Comparison of ENCODE assay signal across 17 mouse cellular contexts in genomic region chr4:128397804-128398203, GRCm38 (mm10).
DNase-seq lines count a peak whose midpoint lies in the region; ATAC-seq and TF ChIP-seq lines count a peak whose summit lies in the region.
"Had no signal": no experiment of that assay in that cellular context is flagged by ENCODE, and none has a peak within 500 bp of the region (broad histone marks: within the 10 kb centered on the region; RNA-seq: fewer than 3 reads in every experiment).

No protein-coding gene starts in this region.

- TF ChIP-seq CTCF in hindbrain, postnatal 0 days (IDR thresholded peaks at IDR 0.05; ENCODE audit: low read depth): no peak

- no peak overlapping the region for H3K4me3 ChIP-seq in hindbrain, postnatal 0 days (ENCODE audit: low read length)
- H3K4me3 ChIP-seq in hindbrain, embryonic 12.5 days: no peak overlapping the region
- no peak overlapping the region for H3K4me3 ChIP-seq in heart, embryonic 11.5 days (ENCODE audit: low read depth, low read length)
- H3K4me3 ChIP-seq: embryonic facial prominence, embryonic 12.5 days; limb, embryonic 10.5 days; lung, embryonic 15.5 days; myocyte; stomach, embryonic 15.5 days had no signal

- peak; percentile 55 for DNase-seq in hindbrain, postnatal 0 days (ENCODE audit: low spot score)
- DNase-seq in Muller cell, postnatal 12 days (ENCODE audit: inconsistent ontology term): peak; percentile 44
- DNase-seq in cerebellum, adult 9-11 months: peak; percentile 34
- peak; percentile 30 for DNase-seq in lung, postnatal 36 days
- DNase-seq: adrenal gland, postnatal 25 days; gastrocnemius, postnatal 14 days; heart, postnatal 14 days; thymus, adult 2 months had no signal

- H3K9me3 ChIP-seq in hindbrain, postnatal 0 days (ENCODE audit: low read length): no peaks in the 10 kb centered on the region
- H3K9me3 ChIP-seq in hindbrain, embryonic 12.5 days (replicated peaks): no peaks in the 10 kb centered on the region
- no peaks in the 10 kb centered on the region for H3K9me3 ChIP-seq in heart, embryonic 11.5 days (replicated peaks; ENCODE audit: control insufficient read depth, low read length)
- H3K9me3 ChIP-seq: embryonic facial prominence, embryonic 12.5 days; limb, embryonic 10.5 days; lung, embryonic 15.5 days; stomach, embryonic 15.5 days had no signal

- peaks cover 10% of the 10 kb centered on the region for H3K36me3 ChIP-seq in hindbrain, postnatal 0 days (ENCODE audit: insufficient read depth, low read length)
- H3K36me3 ChIP-seq in hindbrain, embryonic 12.5 days: 0 out of 2 replicates have a peak, but pooled peaks cover 3% of the 10 kb centered on the region
- H3K36me3 ChIP-seq in heart, embryonic 11.5 days (ENCODE audit: control insufficient read depth, insufficient read depth, low read length): no peaks in the 10 kb centered on the region
- H3K36me3 ChIP-seq: embryonic facial prominence, embryonic 12.5 days; limb, embryonic 10.5 days; lung, embryonic 15.5 days; stomach, embryonic 15.5 days had no signal

- 48% methylated on average over 7 of the region's 7 CpGs for WGBS in hindbrain, postnatal 0 days
- 77% methylated on average over 7 of the region's 7 CpGs for WGBS in hindbrain, embryonic 12.5 days
- WGBS in heart, embryonic 11.5 days (ENCODE audit: insufficient replicate concordance): 63% methylated on average over 7 of the region's 7 CpGs

- H3K27me3 ChIP-seq in hindbrain, postnatal 0 days (ENCODE audit: insufficient read depth, low read length): no peaks in the 10 kb centered on the region
- no peaks in the 10 kb centered on the region; the same call in 1 of the 2 replicates for H3K27me3 ChIP-seq in hindbrain, embryonic 12.5 days
- H3K27me3 ChIP-seq in heart, embryonic 11.5 days (ENCODE audit: control insufficient read depth, insufficient read depth, low read length): no peaks in the 10 kb centered on the region
- H3K27me3 ChIP-seq: lung, embryonic 15.5 days; stomach, embryonic 15.5 days had no signal

- no peak overlapping the region for H3K9ac ChIP-seq in hindbrain, postnatal 0 days (replicated peaks; ENCODE audit: low read length)
- no peak overlapping the region for H3K9ac ChIP-seq in hindbrain, embryonic 12.5 days
- no peak overlapping the region for H3K9ac ChIP-seq in heart, embryonic 11.5 days (ENCODE audit: low read depth, low read length)
- H3K9ac ChIP-seq: embryonic facial prominence, embryonic 12.5 days; lung, embryonic 15.5 days; stomach, embryonic 15.5 days had no signal

- H3K4me1 ChIP-seq in hindbrain, postnatal 0 days (ENCODE audit: insufficient read depth, low read length): peaks cover 29% of the 10 kb centered on the region; the same call in 1 of the 2 replicates
- H3K4me1 ChIP-seq in hindbrain, embryonic 12.5 days: peaks cover 15% of the 10 kb centered on the region
- H3K4me1 ChIP-seq in heart, embryonic 11.5 days (ENCODE audit: control insufficient read depth, insufficient read depth, low read length): peaks cover 7% of the 10 kb centered on the region
- H3K4me1 ChIP-seq: stomach, embryonic 15.5 days had no signal

- no peak overlapping the region for H3K4me2 ChIP-seq in hindbrain, postnatal 0 days (ENCODE audit: low read depth, low read length)
- no peak overlapping the region for H3K4me2 ChIP-seq in hindbrain, embryonic 12.5 days (replicated peaks)
- no peak overlapping the region for H3K4me2 ChIP-seq in heart, embryonic 11.5 days
- H3K4me2 ChIP-seq: embryonic facial prominence, embryonic 12.5 days; liver, embryonic 11.5 days; lung, embryonic 15.5 days; stomach, embryonic 15.5 days had no signal

- peak; percentile 53 for ATAC-seq in hindbrain, postnatal 0 days
- no peak for ATAC-seq in hindbrain, embryonic 12.5 days (ENCODE audit: low FRiP score)
- no peak for ATAC-seq in granulocyte monocyte progenitor cell, adult 5-6 weeks (replicated peaks; ENCODE audit: poor library complexity, severe bottlenecking)
- ATAC-seq in heart, embryonic 11.5 days (replicated peaks; ENCODE audit: insufficient number of reproducible peaks, low FRiP score, low TSS enrichment): no peak

- H3K27ac ChIP-seq in hindbrain, postnatal 0 days: peak overlapping the region; percentile 48; the same call in 1 of the 2 replicates
- no peak overlapping the region for H3K27ac ChIP-seq in hindbrain, embryonic 12.5 days
- H3K27ac ChIP-seq in heart, embryonic 11.5 days (ENCODE audit: low read depth, low read length): no peak overlapping the region
- H3K27ac ChIP-seq: embryonic facial prominence, embryonic 12.5 days; limb, embryonic 10.5 days; lung, embryonic 15.5 days; stomach, embryonic 15.5 days had no signal
